Mouse (Mus musculus): ENCODE measurements around the gene 1700025G04Rik. TPM values are rescaled to one million over a fixed set of nuclear protein-coding genes. Genes with fewer than 3 reads are reported as not detected.

The 1700025G04Rik gene
- total RNA-seq, 2 experiments from 2014 or later = 70.1 to 72.8 TPM

DNA sequence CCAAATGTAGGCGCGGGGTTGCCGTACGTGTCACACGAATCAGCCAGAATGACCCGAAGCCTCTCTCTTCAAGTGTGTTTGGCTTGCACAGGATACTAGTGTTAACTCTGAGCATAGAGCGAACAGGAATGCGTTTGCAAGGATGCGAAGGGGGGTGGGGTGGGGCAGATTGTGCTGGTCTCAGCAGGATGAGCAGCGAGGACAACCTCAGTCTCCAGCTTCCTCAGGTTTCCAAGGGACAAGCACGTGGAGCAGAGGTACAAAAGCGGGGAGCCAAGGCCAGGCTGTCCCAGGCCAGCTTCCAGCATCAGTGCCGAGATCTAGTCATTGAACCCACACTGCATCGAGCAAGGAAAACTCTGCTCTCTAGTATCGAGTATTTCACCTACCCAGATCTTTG, 111.2 kb downstream of the 1700025G04Rik start:
- DNase-seq (ENCODE audit: extremely low spot score in 1 of 2, low spot score in 2 of 2) = no peak
- intact Hi-C loops (cut with DNase I) = no loop called here

GRCm38 (mm10) chr1:151977596-151977995, 112.3 kb downstream of the 1700025G04Rik start:
- intact Hi-C loops (cut with DNase I) = no loop called here
- DNase-seq (ENCODE audit: extremely low spot score in 1 of 2, low spot score in 2 of 2) = no peak

- no peak for DNase-seq (ENCODE audit: extremely low spot score in 1 of 2, low spot score in 2 of 2)
- intact Hi-C loops (cut with DNase I) = no loop called here
Observed at GRCm38 (mm10) chr1:151976850-151977249, 113.1 kb downstream of the 1700025G04Rik start.

- intact Hi-C loops (cut with DNase I) = no loop called here
- DNase-seq (ENCODE audit: extremely low spot score in 1 of 2, low spot score in 2 of 2) = no peak
Observed at GRCm38 (mm10) chr1:151975418-151976379, 114.2 kb downstream of the 1700025G04Rik start.

GRCm38 (mm10) chr1:151974887-151975286, 115.0 kb downstream of the 1700025G04Rik start:
- intact Hi-C loops (cut with DNase I) = no loop called here
- no peak for DNase-seq (ENCODE audit: extremely low spot score in 1 of 2, low spot score in 2 of 2)

GRCm38 (mm10) chr1:151974424-151974823, 115.5 kb downstream of the 1700025G04Rik start:
- intact Hi-C loops (cut with DNase I) = no loop called here
- DNase-seq (ENCODE audit: extremely low spot score in 1 of 2, low spot score in 2 of 2) = no peak

DNA sequence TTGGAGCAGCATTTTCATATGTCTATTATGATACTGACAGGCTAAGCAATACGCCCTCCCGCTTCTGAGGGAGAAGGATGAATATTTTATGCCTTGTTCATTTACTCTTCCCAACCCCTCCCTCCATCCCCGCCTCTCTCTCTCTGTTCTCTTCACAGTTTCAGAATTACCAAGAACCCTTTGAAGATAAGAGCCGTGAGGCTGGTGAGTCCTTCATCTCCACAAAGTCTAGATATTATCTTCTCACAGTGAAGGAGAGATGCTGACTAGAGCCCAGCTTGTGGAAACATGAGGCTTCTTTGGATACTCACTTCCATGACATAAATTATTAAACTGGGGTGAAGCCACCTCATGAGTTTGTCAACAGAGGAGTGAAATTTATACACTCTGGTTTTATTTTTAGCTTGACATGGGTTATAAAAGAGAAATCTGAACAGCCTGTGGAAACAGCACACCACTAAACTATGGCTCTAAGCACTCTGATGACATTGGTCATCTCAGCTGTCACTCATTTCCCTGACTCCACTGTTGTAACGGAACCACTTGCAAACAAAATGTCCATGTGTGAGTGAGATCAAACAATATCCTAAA, 116.7 kb downstream of the 1700025G04Rik start:
- no peak for DNase-seq (ENCODE audit: extremely low spot score in 1 of 2, low spot score in 2 of 2)
- intact Hi-C loops (cut with DNase I) = no loop called here

DNA sequence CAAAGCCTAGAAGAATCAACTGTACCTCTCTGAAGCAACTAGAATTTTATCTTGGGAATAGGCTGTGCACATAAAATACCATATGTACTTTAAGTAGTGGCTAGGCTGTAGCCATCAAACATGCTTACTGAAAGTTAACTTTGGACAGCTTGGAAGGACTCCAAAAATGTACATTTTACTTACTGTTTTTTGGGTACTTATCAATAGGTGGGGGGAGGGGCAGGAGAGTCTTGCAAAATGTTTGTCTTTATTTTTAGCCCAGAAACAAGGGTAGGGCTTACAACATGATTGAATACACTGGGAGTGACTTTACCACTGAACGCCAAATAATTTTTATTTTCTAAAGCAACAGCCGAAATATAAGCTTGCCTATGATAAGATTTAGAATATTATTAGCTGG, 118.3 kb downstream of the 1700025G04Rik start:
- intact Hi-C loops (cut with DNase I) = no loop called here
- no peak for DNase-seq (ENCODE audit: extremely low spot score in 1 of 2, low spot score in 2 of 2)

- intact Hi-C loops (cut with DNase I) = no loop called here
- no peak for DNase-seq (ENCODE audit: extremely low spot score in 1 of 2, low spot score in 2 of 2)
Observed at GRCm38 (mm10) chr1:151968126-151968525, 121.8 kb downstream of the 1700025G04Rik start.

DNA sequence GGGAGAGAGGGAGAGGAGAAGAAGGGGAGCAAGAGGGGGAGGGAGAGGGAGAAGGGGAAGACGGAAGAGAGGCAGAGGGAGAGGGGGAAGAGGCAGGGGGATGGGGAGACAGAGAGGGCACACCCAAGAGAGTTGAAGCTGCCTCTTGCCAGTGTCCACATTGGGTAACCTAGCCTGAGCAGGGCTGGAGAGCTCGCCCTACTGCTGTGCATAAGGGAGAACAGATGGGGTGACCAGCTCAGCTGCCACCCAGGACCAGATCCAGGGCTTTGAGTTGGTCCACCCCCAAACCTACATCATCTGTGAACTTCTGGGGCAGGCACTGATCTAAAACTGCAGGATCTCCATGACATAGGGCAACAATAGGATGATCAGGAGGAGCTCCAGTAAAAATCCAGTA, 125.1 kb downstream of the 1700025G04Rik start:
- no peak for DNase-seq (ENCODE audit: extremely low spot score in 1 of 2, low spot score in 2 of 2)
- intact Hi-C loops (cut with DNase I) = no loop called here

- no peak for DNase-seq (ENCODE audit: extremely low spot score in 1 of 2, low spot score in 2 of 2)
- intact Hi-C loops (cut with DNase I) = no loop called here
Observed at GRCm38 (mm10) chr1:151963248-151963647, 126.7 kb downstream of the 1700025G04Rik start.

DNA sequence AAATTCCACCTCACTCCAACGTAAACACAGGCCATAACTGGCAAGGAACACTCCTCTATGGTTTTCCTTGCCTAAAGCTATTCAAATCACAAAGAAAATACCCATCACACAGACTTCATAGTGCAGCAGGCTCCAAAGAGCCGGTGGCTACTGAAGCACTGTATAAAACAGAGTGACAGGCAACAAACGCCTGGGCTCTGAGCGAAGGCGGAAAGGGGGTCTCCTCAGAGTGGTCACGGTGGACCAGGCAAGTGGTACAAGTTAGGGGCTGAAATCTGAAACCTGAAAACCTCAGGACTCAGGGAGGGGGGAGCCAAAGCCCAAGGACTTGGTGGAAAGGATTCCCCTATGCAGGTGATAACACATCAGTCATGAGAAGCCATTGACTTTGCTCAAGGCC, 127.8 kb downstream of the 1700025G04Rik start:
- intact Hi-C loops (cut with DNase I) = no loop called here
- no peak for DNase-seq (ENCODE audit: extremely low spot score in 1 of 2, low spot score in 2 of 2)

GRCm38 (mm10) chr1:151961204-151961603, 128.7 kb downstream of the 1700025G04Rik start:
- intact Hi-C loops (cut with DNase I) = no loop called here
- no peak for DNase-seq (ENCODE audit: extremely low spot score in 1 of 2, low spot score in 2 of 2)

- intact Hi-C loops (cut with DNase I) = no loop called here
- no peak for DNase-seq (ENCODE audit: extremely low spot score in 1 of 2, low spot score in 2 of 2)
Observed at GRCm38 (mm10) chr1:151959010-151959409, 130.9 kb downstream of the 1700025G04Rik start.

GRCm38 (mm10) chr1:151958442-151958841, 131.5 kb downstream of the 1700025G04Rik start:
- intact Hi-C loops (cut with DNase I) = no loop called here
- no peak for DNase-seq (ENCODE audit: extremely low spot score in 1 of 2, low spot score in 2 of 2)

DNA sequence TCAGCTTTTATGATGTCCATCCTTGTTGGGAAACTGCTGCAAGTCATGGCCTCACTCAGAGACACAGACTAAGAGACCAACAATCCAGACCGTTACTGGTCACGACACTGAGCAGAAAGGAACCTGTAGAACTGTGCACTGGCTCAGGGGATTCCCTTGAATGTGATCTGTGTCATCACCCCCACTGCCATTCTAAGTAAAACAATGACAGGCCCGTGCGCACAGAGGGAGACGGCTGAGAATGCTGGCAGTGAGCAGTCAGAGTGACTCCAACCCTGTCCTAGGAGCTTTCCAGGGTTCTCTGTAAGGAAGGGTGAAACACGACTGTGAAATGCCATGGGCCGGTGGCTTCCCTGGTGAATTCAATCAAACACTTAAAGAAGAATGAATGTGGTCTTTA, 132.3 kb downstream of the 1700025G04Rik start:
- intact Hi-C loops (cut with DNase I) = no loop called here
- no peak for DNase-seq (ENCODE audit: extremely low spot score in 1 of 2, low spot score in 2 of 2)

- intact Hi-C loops (cut with DNase I) = no loop called here
- no peak for DNase-seq (ENCODE audit: extremely low spot score in 1 of 2, low spot score in 2 of 2)
Observed at GRCm38 (mm10) chr1:151955866-151956265, 134.1 kb downstream of the 1700025G04Rik start.

DNA sequence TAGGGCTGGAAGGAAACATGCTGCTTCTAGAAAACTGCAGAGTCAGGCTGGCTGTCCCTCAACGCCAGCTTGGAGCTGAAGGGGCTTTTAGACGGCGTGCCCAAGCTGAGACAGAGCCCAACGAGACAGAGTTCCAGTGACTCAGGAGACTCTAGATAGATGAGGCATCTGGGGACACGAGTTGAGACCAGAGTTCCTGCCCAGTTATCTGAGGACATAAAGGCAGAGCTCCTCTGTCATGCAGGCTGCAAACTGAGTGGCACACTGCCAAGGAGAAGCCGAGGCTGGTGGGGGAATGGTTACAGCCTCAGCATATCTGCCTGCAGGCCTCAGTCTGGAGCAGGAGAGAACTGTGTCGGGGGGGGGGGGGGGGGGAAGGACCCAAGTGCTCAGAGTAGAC, 136.4 kb downstream of the 1700025G04Rik start:
- intact Hi-C loops (cut with DNase I) = no loop called here
- peak; percentile 56 to 77 for DNase-seq (ENCODE audit: extremely low spot score in 1 of 2, low spot score in 2 of 2)

DNA sequence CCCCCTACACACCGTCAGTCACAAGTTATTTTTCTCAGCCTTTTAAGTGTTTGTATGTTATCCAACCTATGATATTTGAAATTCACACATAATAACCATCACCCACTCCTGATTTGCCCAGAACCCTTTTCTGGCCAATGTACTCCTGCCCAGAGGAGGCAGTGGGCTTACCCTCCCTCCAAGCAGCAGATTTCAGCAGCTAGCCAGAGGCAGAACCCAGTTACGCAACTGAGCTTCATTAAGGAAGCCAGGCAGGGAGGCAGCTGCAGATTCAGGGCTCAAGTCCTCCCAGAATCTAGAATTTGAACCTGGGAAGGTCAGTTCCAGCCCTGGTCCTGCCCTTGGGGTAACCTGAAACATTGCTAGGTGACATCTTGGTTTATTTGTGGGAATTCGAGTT, 141.9 kb downstream of the 1700025G04Rik start:
- intact Hi-C loops (cut with DNase I) = no loop called here
- no peak for DNase-seq (ENCODE audit: extremely low spot score in 1 of 2, low spot score in 2 of 2)

- intact Hi-C loops (cut with DNase I) = no loop called here
- DNase-seq (ENCODE audit: extremely low spot score in 1 of 2, low spot score in 2 of 2) = no peak
Observed at GRCm38 (mm10) chr1:151947571-151947970, 142.4 kb downstream of the 1700025G04Rik start.
